Mouse (Mus musculus): ENCODE data around the gene Tenm1.

GRCm38 (mm10) chrX:43151561-43151960 lies 277.4 kb downstream of the Tenm1 start:
- no peak for TF ChIP-seq CTCF (IDR thresholded peaks at IDR 0.05; ENCODE audit: low read depth, low read length)
- TF ChIP-seq POLR2A (IDR thresholded peaks at IDR 0.05; ENCODE audit: borderline replicate concordance, low read depth, low read length), result no peak
